Mouse (Mus musculus) intestine, postnatal 0 days (tissue): ENCODE results near the gene Gas2l2. TPM values are rescaled to one million over a fixed set of nuclear protein-coding genes. Genes with fewer than 3 reads are reported as not detected.
A peak's percentile ranks its signal among the peaks of the same experiment; 100 is the strongest.

Source experiments
- ATAC-seq: fragments of 200-750 bp; cut with Nextera tagmentation; 2 replicates; pipeline ENCODE4 v1.8.0; 2017; ENCODE audit warnings: mild to moderate bottlenecking, moderate TSS enrichment, moderate library complexity
- H3K27ac ChIP-seq: fragments of 300-500 bp; sonication (generic); 2 replicates; pipeline ENCODE4 v1.5.1; 2014; ENCODE audit warnings: mild to moderate bottlenecking, low read depth, low read length, moderate library complexity
- H3K27me3 ChIP-seq: fragments of 300-500 bp; sonication (generic); replicated peaks from 2 replicates; pipeline ENCODE4 v1.6.1; 2014; ENCODE audit warnings: low read length, mixed read lengths; ENCODE audit not compliant: control insufficient read depth, insufficient read depth
- H3K36me3 ChIP-seq: fragments of 300-500 bp; sonication (generic); 2 replicates; pipeline ENCODE4 v1.6.1; 2014; ENCODE audit warnings: mild to moderate bottlenecking, moderate library complexity; ENCODE audit not compliant: control insufficient read depth, insufficient read depth
- H3K4me1 ChIP-seq: fragments of 300-500 bp; sonication (generic); replicated peaks from 2 replicates; pipeline ENCODE4 v1.6.1; 2014; ENCODE audit warnings: antibody characterized with exemption, low read length, mixed read lengths; ENCODE audit not compliant: control insufficient read depth, insufficient read depth
- H3K4me2 ChIP-seq: fragments of 300-500 bp; sonication (generic); replicated peaks from 2 replicates; pipeline ENCODE4 v1.6.1; 2014; ENCODE audit warnings: low read depth, mild to moderate bottlenecking, moderate library complexity
- H3K4me3 ChIP-seq: fragments of 300-500 bp; sonication (generic); 2 replicates; pipeline ENCODE4 v1.5.1; 2014; ENCODE audit warnings: low read depth, low read length
- H3K9ac ChIP-seq: fragments of 300-500 bp; sonication (generic); 2 replicates; pipeline ENCODE4 v1.6.1; 2014; ENCODE audit warnings: mild to moderate bottlenecking, low read depth, low read length
- H3K9me3 ChIP-seq: fragments of 300-500 bp; sonication (generic); 2 replicates; pipeline ENCODE4 v1.6.1; 2016; ENCODE audit warnings: mixed run types; ENCODE audit not compliant: control insufficient read depth
- CTCF ChIP-seq: sonication (generic); IDR thresholded peaks from 2 replicates; pipeline ENCODE4 v1.5.1; 2016; ENCODE audit warnings: low read depth, mild to moderate bottlenecking, control low read depth, antibody characterized with exemption, moderate library complexity
- WGBS: fragments of 180-500 bp; shearing (Covaris S2); extraction: QIAGEN DNeasy Blood & Tissue Kit; methylation state at CpG from one replicate; pipeline ENCODE4 v1.1.7; 2014; 5-methylcytosine and 5-hydroxymethylcytosine counted together
- polyA plus RNA-seq: library from polyadenylated mRNA; unstranded; fragments of >200 nt; fragmentation: Nextera tagmentation; extraction: Ambion mirVana; gene quantifications from 2 replicates; pipeline ENCODE4 v1.2.1, GENCODE M21; 2015

Gene Gas2l2
- polyA plus RNA-seq = 0.51 and 0.65 TPM in 2 replicates

DNA sequence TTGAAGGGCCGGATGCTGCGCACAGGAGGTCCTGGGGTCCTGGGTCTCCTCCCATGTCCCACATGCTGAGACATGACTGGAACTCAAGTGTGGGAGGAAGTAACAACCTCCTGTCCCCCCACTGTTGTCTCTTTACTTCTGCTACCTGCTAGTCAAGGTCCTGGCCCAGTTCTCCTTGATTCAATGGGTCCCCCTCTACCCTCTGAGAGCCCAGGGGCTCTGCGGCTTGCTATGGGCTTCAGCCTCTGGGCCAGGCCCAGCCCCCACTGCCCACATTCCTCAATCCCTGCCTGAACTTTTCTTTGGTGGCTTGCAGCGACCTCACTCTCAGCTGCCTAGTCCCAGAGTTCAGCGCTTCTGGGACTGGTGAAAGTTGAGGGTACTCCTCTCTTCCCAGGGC lies at the start of gene Gas2l2:
TSS of gene Gas2l2 (minus strand) at position 101 of the 400 bp plus-strand sequence.
- Histone ChIP-seq H3K9ac (no peak within 1 kb of the TSS), H3K27ac (no peak within 1 kb of the TSS), H3K9me3 (no peaks in the 10 kb centered on the region), H3K4me3 (no peak within 1 kb of the TSS), H3K4me1 (no peaks in the 10 kb centered on the region), H3K27me3 (0 out of 2 replicates have a peak, but pooled peaks cover 10% of the 10 kb centered on the region), H3K4me2 (no peak within 1 kb of the TSS), H3K36me3 (no peaks in the 10 kb centered on the region)
- no peak for ATAC-seq
- WGBS = 49% methylated on average over 5 of the region's 5 CpGs
- no peak for TF ChIP-seq CTCF

DNA sequence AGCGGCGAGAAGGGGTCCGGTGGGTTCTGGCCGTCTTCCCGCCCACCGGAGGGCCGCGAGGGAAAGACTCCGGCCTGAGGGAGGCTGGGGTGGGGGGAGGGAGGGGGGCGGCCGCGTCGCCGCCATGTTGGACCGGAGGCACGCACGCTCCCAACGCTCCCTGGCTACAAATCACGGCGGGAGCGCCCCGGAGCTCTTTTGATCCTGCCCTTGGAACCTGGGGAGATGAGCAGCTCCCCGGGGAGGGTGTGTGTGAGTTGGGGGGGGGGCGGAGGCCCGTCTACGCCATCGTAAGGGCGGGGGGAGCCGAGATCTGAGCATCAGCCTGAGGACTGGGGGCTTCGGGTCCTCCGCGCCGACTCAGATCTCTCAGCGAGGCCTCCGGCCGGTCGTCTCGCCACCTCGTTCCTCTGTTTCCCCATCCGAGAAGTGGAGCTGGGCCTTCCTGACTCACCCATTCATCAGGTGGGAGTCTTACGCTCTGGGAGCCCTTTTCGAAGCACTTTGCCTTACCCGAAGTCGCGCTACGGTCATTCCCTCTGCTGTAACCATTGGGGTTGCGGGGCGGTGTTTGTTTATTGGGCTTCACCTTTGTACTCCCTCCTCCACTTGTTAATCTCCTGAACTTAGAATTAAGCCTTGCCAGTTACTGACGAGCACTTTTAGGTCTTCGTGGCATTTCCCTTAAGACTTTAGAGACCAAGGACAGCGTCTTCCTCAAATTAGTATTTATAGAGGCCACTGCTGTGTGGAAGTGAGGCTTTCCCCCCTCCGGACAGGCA lies 44.2 kb upstream of the Gas2l2 start:
- H3K9ac ChIP-seq = peak overlapping the region; percentile 73
- H3K4me3 ChIP-seq = peak overlapping the region; percentile 78
- ATAC-seq = peak; percentile 74
- no peaks in the 10 kb centered on the region for H3K27me3 ChIP-seq
- no peak for TF ChIP-seq CTCF
- peak overlapping the region; percentile 82 for H3K4me2 ChIP-seq
- no peaks in the 10 kb centered on the region for H3K9me3 ChIP-seq
- H3K36me3 ChIP-seq = no peaks in the 10 kb centered on the region
- H3K27ac ChIP-seq = peak overlapping the region; percentile 97
- under 1% methylated on average over 49 of the region's 52 CpGs for WGBS
- H3K4me1 ChIP-seq = 0 out of 2 replicates have a peak, but pooled peaks cover 4% of the 10 kb centered on the region

DNA sequence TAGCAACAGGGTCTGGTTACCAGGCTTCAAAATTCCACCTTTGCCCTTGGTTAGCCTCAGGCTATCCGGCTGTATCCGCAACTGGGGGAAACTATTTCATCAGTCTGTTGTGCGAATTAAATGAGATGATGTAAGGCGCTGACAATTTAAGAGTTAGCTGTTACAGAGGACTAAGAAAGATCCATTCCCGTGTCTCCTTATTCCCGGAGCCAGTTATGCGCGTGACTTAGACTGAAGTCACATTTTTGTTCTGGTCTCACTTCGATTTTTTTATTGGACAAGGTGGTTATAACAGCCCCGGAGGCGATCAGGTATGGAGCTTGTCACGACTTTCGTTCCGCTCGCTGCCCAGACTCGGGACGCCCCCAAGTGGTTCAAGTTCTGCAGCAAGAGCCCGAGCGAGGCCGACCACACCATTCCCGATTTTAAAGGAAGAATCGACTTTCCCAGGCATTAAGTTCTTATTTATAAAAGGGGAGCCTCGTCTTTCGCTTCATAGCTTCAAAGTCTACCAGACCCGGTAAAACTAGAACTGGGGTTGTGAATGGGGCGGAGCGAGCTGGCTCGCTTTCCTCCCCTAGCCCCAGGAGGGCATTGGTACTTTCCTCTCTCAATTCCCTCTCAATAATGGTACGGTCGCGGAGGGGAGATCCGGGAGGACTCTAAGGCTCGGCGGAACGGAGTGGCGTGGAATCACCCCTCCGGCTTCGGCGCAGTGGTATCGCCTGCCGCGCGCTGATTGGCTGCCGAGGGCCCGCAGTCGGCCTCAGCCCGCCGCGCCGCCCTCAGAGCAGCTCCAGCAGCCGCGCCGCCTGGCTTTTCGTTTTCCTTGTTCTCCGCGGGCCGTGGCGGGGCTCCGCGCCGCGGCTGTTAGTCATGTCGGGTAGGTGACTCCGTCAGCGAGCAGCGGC lies 43.3 kb upstream of the Gas2l2 start, which contains the start of gene Taf15:
TSS of gene Taf15 (plus strand) at position 763 of the 911 bp plus-strand sequence.
- Histone ChIP-seq H3K9ac (peak within 1 kb of the TSS; percentile 73), H3K4me3 (peak within 1 kb of the TSS; percentile 78), H3K9me3 (no peaks in the 10 kb centered on the region), H3K27ac (peak within 1 kb of the TSS; percentile 97), H3K4me2 (peak within 1 kb of the TSS; percentile 82), H3K4me1 (0 out of 2 replicates have a peak, but pooled peaks cover 4% of the 10 kb centered on the region), H3K27me3 (no peaks in the 10 kb centered on the region), H3K36me3 (no peaks in the 10 kb centered on the region)
- ATAC-seq = peak; percentile 98
- WGBS = under 1% methylated on average over 66 of the region's 66 CpGs
- TF ChIP-seq CTCF = peak; percentile 83

DNA sequence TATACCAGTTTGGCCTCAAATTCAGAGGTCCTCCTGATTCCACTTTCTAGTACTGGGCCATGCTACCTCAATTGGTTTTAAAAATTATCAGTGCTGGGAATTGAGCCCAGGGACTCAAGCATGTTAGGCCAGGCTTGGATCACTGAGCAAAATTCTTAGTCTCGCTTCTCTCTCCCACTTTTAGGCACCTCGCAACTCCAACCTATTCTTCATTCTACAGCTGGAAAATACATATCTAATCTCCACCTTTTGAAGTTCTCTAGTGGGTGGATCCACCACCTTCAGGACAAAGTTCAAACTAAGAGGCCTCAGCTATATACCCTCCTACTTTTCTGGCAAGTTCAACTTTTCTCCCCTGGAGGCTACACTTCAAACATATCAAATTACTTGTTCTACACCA lies 42.5 kb upstream of the Gas2l2 start:
- H3K9me3 ChIP-seq = no peaks in the 10 kb centered on the region
- H3K27me3 ChIP-seq = no peaks in the 10 kb centered on the region
- H3K36me3 ChIP-seq = no peaks in the 10 kb centered on the region
- H3K27ac ChIP-seq = peak overlapping the region; percentile 97
- H3K4me3 ChIP-seq = peak overlapping the region; percentile 78
- peak; percentile 28; the same call in 1 of the 2 replicates for ATAC-seq
- no peak for TF ChIP-seq CTCF
- 0 out of 2 replicates have a peak, but pooled peaks cover 4% of the 10 kb centered on the region for H3K4me1 ChIP-seq
- 54% methylated on average over 2 of the region's 2 CpGs for WGBS
- peak overlapping the region; percentile 73; the same call in 1 of the 2 replicates for H3K9ac ChIP-seq
- H3K4me2 ChIP-seq = peak overlapping the region; percentile 82

DNA sequence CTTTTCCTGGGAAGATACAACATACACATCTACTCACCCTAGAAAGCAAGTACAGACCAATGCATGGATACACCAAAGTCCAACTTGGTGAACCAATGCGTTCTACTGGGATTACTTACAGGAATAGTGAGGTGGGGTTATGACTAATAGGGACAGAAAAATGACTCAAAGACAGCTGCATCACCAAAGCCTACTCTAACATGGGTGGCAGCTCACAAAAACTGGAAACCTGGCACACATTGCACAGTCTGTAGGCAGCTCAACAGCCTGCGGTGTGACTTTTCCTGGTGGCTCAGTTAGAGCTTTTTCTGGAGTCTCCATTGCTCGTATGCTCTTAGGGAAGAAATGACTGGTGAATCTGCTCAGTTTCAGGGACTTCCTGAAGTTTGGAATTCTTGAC lies 39.5 kb upstream of the Gas2l2 start:
- no peaks in the 10 kb centered on the region for H3K36me3 ChIP-seq
- H3K4me3 ChIP-seq = no peak overlapping the region
- 0 out of 2 replicates have a peak, but pooled peaks cover 4% of the 10 kb centered on the region for H3K4me1 ChIP-seq
- no peak overlapping the region for H3K27ac ChIP-seq
- H3K4me2 ChIP-seq = no peak overlapping the region
- no peak overlapping the region for H3K9ac ChIP-seq
- TF ChIP-seq CTCF = no peak
- H3K9me3 ChIP-seq = no peaks in the 10 kb centered on the region
- no peak for ATAC-seq
- H3K27me3 ChIP-seq = no peaks in the 10 kb centered on the region
- WGBS = 86% methylated on average over 3 of the region's 3 CpGs
